Mouse (Mus musculus) Patski (cell line): Measurements from ENCODE around the gene Dctn3. TPM values are rescaled to one million over a fixed set of nuclear protein-coding genes. Genes with fewer than 3 reads are reported as not detected.

ENCODE experiments used
- ATAC-seq: fragments of 100-300 bp; one replicate; pipeline ENCODE4 v1.8.0; 2021
- CTCF ChIA-PET: fragments of 350-600 bp; sonication (Branson Sonifier 250); formaldehyde crosslinking; loops from one replicate; lab custom pipeline; 2022; ENCODE audit warnings: inconsistent platforms; lab: Charles Lee
- POLR2A ChIA-PET: fragments of 350-600 bp; sonication (Branson Sonifier 250); formaldehyde crosslinking; loops from one replicate; lab custom pipeline; 2022; ENCODE audit warnings: antibody characterized with exemption, inconsistent platforms; lab: Charles Lee
- DNase-seq: peaks from one replicate; pipeline ENCODE4 v3.0.0-alpha.2; 2011; ENCODE audit warnings: low read depth, low spot score
- H3K27me3 ChIP-seq: fragments of 371-371 bp; one replicate; pipeline ENCODE4 v1.5.1; 2021
- CTCF ChIP-seq: fragments of 100-300 bp; IDR thresholded peaks from one replicate; pipeline ENCODE4 v1.5.1; 2021
- in situ Hi-C: fragments of 300-500 bp; cut with MboI; formaldehyde crosslinking; loops from 3 replicates; pipeline ENCODE4 v1.11.1; 2018; ENCODE audit warnings: low pct_unique_long_range_greater_than_20kb, mixed read lengths
- polyA plus RNA-seq: library from polyadenylated mRNA; unstranded; gene quantifications from one replicate; pipeline ENCODE4 v1.2.3, GENCODE M21; 2021

Gene Dctn3
- polyA plus RNA-seq, 1 experiment from 2014 or later = 116 TPM

- ATAC-seq (no peak), DNase-seq (no peak)
- H3K27me3 ChIP-seq = no peaks in the 10 kb centered on the region
- TF ChIP-seq CTCF = no peak
- in situ Hi-C loops = no loop called here
- ChIA-PET CTCF (interaction anchor here (1.2 kb wide), 1 partner anchor 17 kb away, joined by 3 read pairs; no protein-coding TSS in a partner anchor), POLR2A (no interaction called here)
Observed at GRCm38 (mm10) chr4:41670836-41671235, 52.1 kb downstream of the Dctn3 start.

GRCm38 (mm10) chr4:41666646-41667045 lies 56.3 kb downstream of the Dctn3 start:
- ATAC-seq (no peak), DNase-seq (no peak)
- ChIA-PET POLR2A (no interaction called here), CTCF (no interaction called here)
- in situ Hi-C loops = no loop called here
- no peak for TF ChIP-seq CTCF
- H3K27me3 ChIP-seq = no peaks in the 10 kb centered on the region

GRCm38 (mm10) chr4:41665009-41665675 lies 57.8 kb downstream of the Dctn3 start:
- no peaks in the 10 kb centered on the region for H3K27me3 ChIP-seq

More at GRCm38 (mm10) chr4:41665009-41665675, 57.8 kb downstream of the Dctn3 start:
- CTCF ChIA-PET = interaction anchor here (1.2 kb wide), 1 partner anchor 72 kb away, joined by 3 read pairs; no protein-coding TSS in a partner anchor
- POLR2A ChIA-PET = no interaction called here
- DNase-seq (no peak), ATAC-seq (peak; percentile 26)
- in situ Hi-C loops = no loop called here
- TF ChIP-seq CTCF = no peak

Other genes with a start within 250 kb of the Dctn3 start
- 6.2 TPM for gene AI464131, start 220.1 kb downstream of the Dctn3 start, polyA plus RNA-seq
- 0.21 TPM for gene 1110017D15Rik, start 205.8 kb downstream of the Dctn3 start, polyA plus RNA-seq
- gene Fam219a, start 153.6 kb downstream of the Dctn3 start, polyA plus RNA-seq = 19.3 TPM
- 0.40 TPM for gene Dnaic1, start 153.4 kb downstream of the Dctn3 start, polyA plus RNA-seq
- 3.0 TPM for gene Enho, start 82.8 kb downstream of the Dctn3 start, polyA plus RNA-seq
- 6.7 TPM for gene Cntfr, start 26.1 kb downstream of the Dctn3 start, polyA plus RNA-seq
- 26.2 TPM for gene Il11ra1, start 23.2 kb downstream of the Dctn3 start, polyA plus RNA-seq
- gene Rpp25l, start 9.6 kb downstream of the Dctn3 start, polyA plus RNA-seq = 27.2 TPM
- 0.04 TPM for gene Arid3c, start 8.0 kb upstream of the Dctn3 start, polyA plus RNA-seq
- gene Galt, start 32.1 kb upstream of the Dctn3 start, polyA plus RNA-seq = 28.4 TPM
- gene Sigmar1, start 33.0 kb upstream of the Dctn3 start, polyA plus RNA-seq = 44.4 TPM
- gene Ccl27a, start 51.1 kb upstream of the Dctn3 start, polyA plus RNA-seq = 17.9 TPM
- gene Gm21541, start 180.4 kb upstream of the Dctn3 start, polyA plus RNA-seq = not detected
- gene Gm20878, start 218.4 kb upstream of the Dctn3 start, polyA plus RNA-seq = 1.5 TPM
- not detected for gene Fam205a4, start 242.9 kb upstream of the Dctn3 start, polyA plus RNA-seq